Mouse (Mus musculus) frontal cortex, postnatal 14 days (tissue): ENCODE measurements around the gene Tom1l2.

Experiments
- DNase-seq, 2 experiments: peaks; one replicate each; pipeline ENCODE4 v3.0.0; 2022; ENCODE audit warnings: low spot score in 2 of 2

Gene Tom1l2

GRCm38 (mm10) chr11:60205026-60205425 is 147.7 kb downstream of the Tom1l2 start:
- DNase-seq = no peak

GRCm38 (mm10) chr11:60202710-60203638 is 149.7 kb downstream of the Tom1l2 start:
- no peak for DNase-seq

GRCm38 (mm10) chr11:60200384-60200783 is 152.3 kb downstream of the Tom1l2 start:
- DNase-seq = no peak

GRCm38 (mm10) chr11:60199702-60200184 is 153.0 kb downstream of the Tom1l2 start:
- peak; percentile 87 to 95 for DNase-seq

GRCm38 (mm10) chr11:60198651-60199050 is 154.1 kb downstream of the Tom1l2 start:
- DNase-seq = no peak

GRCm38 (mm10) chr11:60197998-60198619 is 154.6 kb downstream of the Tom1l2 start:
- no peak for DNase-seq

GRCm38 (mm10) chr11:60196344-60196743 is 156.4 kb downstream of the Tom1l2 start:
- no peak for DNase-seq

- DNase-seq = no peak
Observed at GRCm38 (mm10) chr11:60195108-60195507, 157.6 kb downstream of the Tom1l2 start.

- no peak for DNase-seq
Observed at GRCm38 (mm10) chr11:60193556-60193955, 159.1 kb downstream of the Tom1l2 start.

GRCm38 (mm10) chr11:60192534-60192933 is 160.2 kb downstream of the Tom1l2 start:
- no peak for DNase-seq

GRCm38 (mm10) chr11:60190055-60190641 is 162.6 kb downstream of the Tom1l2 start:
- no peak for DNase-seq

GRCm38 (mm10) chr11:60189501-60190040 is 163.1 kb downstream of the Tom1l2 start:
- no peak for DNase-seq

GRCm38 (mm10) chr11:60188275-60188853 is 164.3 kb downstream of the Tom1l2 start:
- DNase-seq = no peak

- no peak for DNase-seq
Observed at GRCm38 (mm10) chr11:60187070-60187469, 165.6 kb downstream of the Tom1l2 start.

GRCm38 (mm10) chr11:60185396-60186231 is 167.1 kb downstream of the Tom1l2 start:
- no peak for DNase-seq

- no peak for DNase-seq
Observed at GRCm38 (mm10) chr11:60184346-60185325, 168.1 kb downstream of the Tom1l2 start.

GRCm38 (mm10) chr11:60182741-60183140 is 170.0 kb downstream of the Tom1l2 start:
- DNase-seq = no peak

- no peak for DNase-seq
Observed at GRCm38 (mm10) chr11:60182116-60182670, 170.5 kb downstream of the Tom1l2 start.

GRCm38 (mm10) chr11:60178506-60178905 is 174.2 kb downstream of the Tom1l2 start:
- DNase-seq = no peak
